Mouse (Mus musculus) lung, embryonic 15.5 days (tissue): ENCODE results near the gene Ifitm10. TPM values are rescaled to one million over a fixed set of nuclear protein-coding genes. Genes with fewer than 3 reads are reported as not detected.
"Not testable (repeated sequence)": the region's sequence is repeated elsewhere in the genome, so short reads cannot be mapped to it uniquely, and the experiment has no call there.

Experiments
- ATAC-seq: fragments of 200-750 bp; cut with Nextera tagmentation; 2 replicates; pipeline ENCODE4 v1.8.0; 2017; ENCODE audit warnings: moderate number of reproducible peaks, borderline replicate concordance; ENCODE audit not compliant: low FRiP score, low TSS enrichment; ENCODE audit errors: extremely low read depth
- H3K27ac ChIP-seq: fragments of 300-500 bp; sonication (generic); 2 replicates; pipeline ENCODE4 v1.5.1; 2015; ENCODE audit warnings: moderate library complexity, mild to moderate bottlenecking, inconsistent platforms
- H3K27me3 ChIP-seq: fragments of 300-500 bp; sonication (generic); 2 replicates; pipeline ENCODE4 v1.6.1; 2015; ENCODE audit warnings: inconsistent platforms
- H3K36me3 ChIP-seq: fragments of 300-500 bp; sonication (generic); 2 replicates; pipeline ENCODE4 v1.6.1; 2015; ENCODE audit warnings: inconsistent platforms
- H3K4me1 ChIP-seq: fragments of 300-500 bp; sonication (generic); 2 replicates; pipeline ENCODE4 v1.6.1; 2015; ENCODE audit warnings: inconsistent platforms
- H3K4me2 ChIP-seq: fragments of 300-500 bp; sonication (generic); 2 replicates; pipeline ENCODE4 v1.6.1; 2015; ENCODE audit warnings: inconsistent platforms, mild to moderate bottlenecking, moderate library complexity
- H3K4me3 ChIP-seq: fragments of 300-500 bp; sonication (generic); 2 replicates; pipeline ENCODE4 v1.5.1; 2015; ENCODE audit warnings: mild to moderate bottlenecking, inconsistent platforms
- H3K9ac ChIP-seq: fragments of 300-500 bp; sonication (generic); 2 replicates; pipeline ENCODE4 v1.6.1; 2015; ENCODE audit warnings: inconsistent platforms
- H3K9me3 ChIP-seq: fragments of 300-500 bp; sonication (generic); 2 replicates; pipeline ENCODE4 v1.6.1; 2016; ENCODE audit warnings: inconsistent platforms
- WGBS: fragments of 180-500 bp; shearing (Covaris S2); methylation state at CpG from one replicate; pipeline ENCODE4 v1.1.7; 2015; 5-methylcytosine and 5-hydroxymethylcytosine counted together
- polyA plus RNA-seq: library from polyadenylated mRNA; unstranded; fragments of >200 nt; fragmentation: Nextera tagmentation; extraction: Ambion mirVana; gene quantifications from 2 replicates; pipeline ENCODE4 v1.2.1, GENCODE M21; 2015

Gene Ifitm10
- polyA plus RNA-seq, 1 experiment from 2014 or later = 5.7 TPM

DNA sequence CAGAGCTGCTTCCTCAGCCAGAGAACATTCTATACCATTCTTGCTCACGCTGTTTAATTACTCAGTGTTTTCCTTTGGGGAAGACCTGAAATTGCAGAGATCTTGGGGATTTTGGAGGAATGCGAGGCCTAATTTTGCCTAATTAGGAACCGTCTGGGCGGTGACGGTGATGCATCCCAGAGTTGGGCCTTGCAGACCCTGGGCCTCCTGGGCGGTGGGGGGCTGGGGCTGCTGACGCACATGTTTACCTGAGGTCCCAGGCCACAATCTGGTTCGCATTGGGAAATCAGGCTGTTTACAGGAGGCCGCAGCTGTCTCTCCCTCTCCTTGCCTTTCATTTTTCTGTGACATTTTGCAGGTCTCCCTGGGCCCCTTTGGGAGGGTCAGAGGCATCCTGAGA is 40.8 kb downstream of the Ifitm10 start:
- WGBS = 78% methylated on average over 2 of the region's 9 CpGs
- H3K4me2 ChIP-seq, H3K4me1 ChIP-seq, H3K9ac ChIP-seq, H3K4me3 ChIP-seq, H3K27ac ChIP-seq, H3K36me3 ChIP-seq, H3K27me3 ChIP-seq, ATAC-seq, H3K9me3 ChIP-seq: not testable (repeated sequence)

DNA sequence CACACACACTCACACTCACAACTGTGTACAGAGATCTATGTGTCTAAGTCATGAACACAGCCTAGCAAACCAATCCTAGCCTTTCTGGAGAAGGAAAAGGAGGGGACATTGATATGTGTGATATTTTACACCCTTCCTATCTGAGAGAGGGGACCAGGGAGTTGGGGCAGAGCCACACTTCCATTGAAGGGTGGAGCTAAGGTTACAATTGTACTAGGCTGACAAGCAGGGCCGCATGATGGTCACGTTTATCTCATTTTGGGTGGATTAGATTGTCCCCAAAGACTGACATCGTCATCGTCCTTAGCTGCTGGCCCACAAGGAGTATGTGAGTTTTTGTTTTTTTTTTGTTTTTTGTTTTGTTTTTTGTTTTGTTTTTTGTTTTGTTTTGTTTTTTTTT is 42.3 kb downstream of the Ifitm10 start:
- Histone ChIP-seq H3K9ac (no peak overlapping the region), H3K4me3 (no peak overlapping the region), H3K27ac (no peak overlapping the region), H3K9me3 (no peaks in the 10 kb centered on the region), H3K4me2 (no peak overlapping the region), H3K4me1 (peaks cover 17% of the 10 kb centered on the region), H3K36me3 (no peaks in the 10 kb centered on the region), H3K27me3 (no peaks in the 10 kb centered on the region)
- no peak for ATAC-seq
- WGBS = 81% methylated on average over 4 of the region's 4 CpGs

DNA sequence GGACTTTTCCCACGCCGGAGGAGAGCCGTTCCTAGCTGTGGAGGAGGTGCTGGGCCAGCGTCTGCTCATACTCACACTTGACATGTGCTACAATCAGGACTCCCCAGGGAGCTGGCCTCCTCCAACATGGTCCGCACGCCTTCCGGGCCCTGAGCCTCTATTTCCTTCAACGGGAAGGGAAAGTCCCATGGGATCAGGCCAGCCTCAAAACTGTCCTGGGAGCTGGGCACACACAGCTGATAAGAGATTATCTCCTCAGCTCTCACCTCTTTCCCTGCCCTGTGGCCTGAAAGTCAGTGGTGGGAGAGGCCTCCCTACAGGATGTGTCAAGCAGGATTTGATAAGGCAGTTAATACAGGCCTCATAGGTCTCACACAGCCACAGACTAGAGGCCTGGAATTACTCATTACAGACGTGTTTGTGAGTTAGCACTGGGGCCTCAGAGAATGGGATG is 43.3 kb downstream of the Ifitm10 start:
- Histone ChIP-seq H3K27ac (no peak overlapping the region), H3K4me1 (peaks cover 21% of the 10 kb centered on the region), H3K4me2 (no peak overlapping the region), H3K27me3 (no peaks in the 10 kb centered on the region), H3K9ac (no peak overlapping the region), H3K4me3 (no peak overlapping the region), H3K9me3 (no peaks in the 10 kb centered on the region), H3K36me3 (no peaks in the 10 kb centered on the region)
- WGBS = 49% methylated on average over 9 of the region's 9 CpGs
- ATAC-seq = peak; percentile 36; the same call in 1 of the 2 replicates

DNA sequence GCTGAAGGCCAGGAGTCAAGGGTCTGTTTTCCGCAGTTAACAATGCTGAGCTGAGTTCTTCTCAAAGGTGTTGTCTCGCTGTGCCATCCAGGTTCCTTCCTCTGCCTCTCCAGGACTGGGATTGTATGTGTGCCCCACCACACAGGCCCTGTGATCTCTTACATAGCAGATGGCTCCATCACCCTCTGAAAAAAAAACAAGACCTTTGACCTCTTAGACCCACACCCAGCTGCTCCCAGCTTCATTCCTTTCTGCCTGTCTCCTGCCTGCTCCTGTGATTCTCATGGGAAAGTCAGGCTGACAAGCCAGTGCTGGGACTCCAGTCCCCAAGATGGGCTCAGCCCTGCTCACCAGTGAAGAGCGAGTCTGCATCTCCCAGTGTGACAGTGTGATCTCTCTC is 45.0 kb downstream of the Ifitm10 start:
- ATAC-seq = no peak
- H3K4me1 ChIP-seq = peaks cover 21% of the 10 kb centered on the region
- H3K9me3 ChIP-seq = no peaks in the 10 kb centered on the region
- 73% methylated on average over 3 of the region's 3 CpGs for WGBS
- no peak overlapping the region for H3K9ac ChIP-seq
- H3K27ac ChIP-seq = no peak overlapping the region
- H3K4me2 ChIP-seq = no peak overlapping the region
- no peaks in the 10 kb centered on the region for H3K27me3 ChIP-seq
- H3K4me3 ChIP-seq = no peak overlapping the region
- H3K36me3 ChIP-seq = no peaks in the 10 kb centered on the region

DNA sequence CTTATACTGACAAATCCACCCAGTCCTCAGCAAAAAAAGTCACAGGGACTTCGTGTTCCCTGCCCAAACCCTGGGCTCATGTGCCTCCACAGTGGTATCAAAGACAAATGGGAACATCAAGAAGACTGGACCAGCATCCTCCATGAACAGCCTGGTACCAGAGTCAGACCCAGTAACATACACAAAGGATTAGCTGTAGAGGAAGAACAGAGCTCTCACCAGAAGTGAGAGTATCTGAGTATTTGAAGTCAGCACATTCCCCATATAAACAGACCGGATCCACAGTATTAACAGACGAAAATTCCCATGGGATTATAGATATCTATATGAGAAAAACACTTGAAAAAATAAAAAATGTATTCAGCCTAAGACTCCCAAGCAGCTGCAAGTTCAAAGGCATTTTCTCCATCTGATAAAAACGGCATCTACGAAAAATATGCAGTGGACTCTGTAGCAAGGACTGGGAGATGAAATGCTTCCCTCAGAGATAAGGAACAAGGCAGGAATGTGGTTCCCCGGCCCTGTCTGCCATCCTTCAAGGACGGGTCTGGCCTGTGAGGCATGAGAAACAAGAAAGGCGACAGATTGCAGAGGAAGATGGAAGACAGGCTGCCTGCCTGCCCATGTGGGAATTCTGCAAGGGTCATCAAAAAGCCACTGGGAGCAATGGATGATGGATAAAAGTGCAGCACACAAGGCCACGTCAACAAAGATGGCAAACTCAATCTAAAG is 46.7 kb downstream of the Ifitm10 start:
- WGBS = 16% methylated on average over 9 of the region's 9 CpGs
- no peak overlapping the region for H3K9ac ChIP-seq
- peak; percentile 33; the same call in 1 of the 2 replicates for ATAC-seq

DNA sequence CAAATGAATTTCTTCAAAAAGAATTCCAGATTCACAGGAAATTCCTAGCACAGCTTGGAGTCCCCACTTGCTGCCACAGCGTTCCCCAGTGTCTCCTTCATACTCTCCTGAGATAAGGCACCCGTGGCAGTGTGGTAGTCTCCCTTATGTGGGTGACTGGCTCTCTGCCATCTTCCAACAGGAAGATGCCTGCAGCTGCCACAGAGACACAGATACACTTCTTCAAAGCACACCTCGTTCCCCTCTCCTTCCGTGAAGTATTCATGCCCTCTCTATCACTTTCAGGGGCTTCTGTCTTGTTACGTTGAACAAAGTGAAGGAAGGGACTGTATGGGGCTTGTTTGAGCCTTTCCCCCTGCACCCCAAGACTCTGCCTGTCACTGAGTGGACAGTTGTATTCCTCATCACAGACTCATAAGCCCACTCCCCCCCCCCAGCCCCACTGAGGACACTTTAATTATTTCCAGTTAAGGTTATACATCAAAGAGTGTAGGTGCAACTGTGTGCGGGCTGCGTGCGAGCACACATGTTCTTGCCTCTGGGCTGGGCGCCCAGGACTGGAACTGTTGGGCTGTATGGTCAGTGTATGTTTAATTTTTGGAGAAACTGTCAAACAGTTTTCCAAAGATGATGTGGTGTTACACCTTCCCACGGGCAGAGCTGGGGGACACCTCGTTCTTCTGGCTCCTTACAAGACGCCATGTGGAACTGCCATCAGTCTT is 50.0 kb downstream of the Ifitm10 start:
- 51% methylated on average over 12 of the region's 12 CpGs for WGBS
- Histone ChIP-seq H3K4me2 (no peak overlapping the region), H3K9ac (no peak overlapping the region), H3K9me3 (no peaks in the 10 kb centered on the region), H3K27me3 (no peaks in the 10 kb centered on the region), H3K4me3 (no peak overlapping the region), H3K27ac (peak overlapping the region; percentile 33; the same call in 1 of the 2 replicates), H3K4me1 (peaks cover 22% of the 10 kb centered on the region), H3K36me3 (no peaks in the 10 kb centered on the region)
- ATAC-seq = no peak

More for the DNA sequence above, 46.7 kb downstream of the Ifitm10 start:
- Histone ChIP-seq H3K4me2 (no peak overlapping the region), H3K36me3 (no peaks in the 10 kb centered on the region), H3K27ac (peak overlapping the region; percentile 76), H3K4me1 (peaks cover 22% of the 10 kb centered on the region), H3K27me3 (no peaks in the 10 kb centered on the region), H3K9me3 (no peaks in the 10 kb centered on the region), H3K4me3 (no peak overlapping the region)

DNA sequence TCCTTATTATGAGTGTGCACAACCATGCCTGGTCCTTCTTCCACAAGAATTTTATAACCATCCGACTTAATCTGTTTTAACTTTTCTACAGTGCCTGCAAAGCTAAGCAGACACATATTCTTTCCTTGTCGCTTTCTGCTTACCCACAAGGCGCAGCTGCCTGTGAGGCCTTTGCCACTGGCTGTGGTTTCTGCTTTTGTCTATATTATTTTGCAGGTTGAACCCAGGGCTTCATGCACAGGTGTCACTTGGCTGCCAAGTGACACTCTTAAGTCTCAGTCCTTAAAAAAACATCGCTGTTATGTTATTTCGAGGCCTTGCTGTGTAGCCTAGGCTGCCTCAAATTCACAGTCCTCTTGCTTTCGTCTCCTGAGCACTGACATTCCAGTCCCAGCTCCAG is 50.9 kb downstream of the Ifitm10 start:
- Histone ChIP-seq H3K4me2 (no peak overlapping the region), H3K27ac (no peak overlapping the region), H3K9me3 (no peaks in the 10 kb centered on the region), H3K27me3 (no peaks in the 10 kb centered on the region), H3K36me3 (no peaks in the 10 kb centered on the region), H3K9ac (no peak overlapping the region), H3K4me1 (peaks cover 22% of the 10 kb centered on the region), H3K4me3 (no peak overlapping the region)
- no peak for ATAC-seq
- WGBS = 79% methylated on average over 6 of the region's 6 CpGs

DNA sequence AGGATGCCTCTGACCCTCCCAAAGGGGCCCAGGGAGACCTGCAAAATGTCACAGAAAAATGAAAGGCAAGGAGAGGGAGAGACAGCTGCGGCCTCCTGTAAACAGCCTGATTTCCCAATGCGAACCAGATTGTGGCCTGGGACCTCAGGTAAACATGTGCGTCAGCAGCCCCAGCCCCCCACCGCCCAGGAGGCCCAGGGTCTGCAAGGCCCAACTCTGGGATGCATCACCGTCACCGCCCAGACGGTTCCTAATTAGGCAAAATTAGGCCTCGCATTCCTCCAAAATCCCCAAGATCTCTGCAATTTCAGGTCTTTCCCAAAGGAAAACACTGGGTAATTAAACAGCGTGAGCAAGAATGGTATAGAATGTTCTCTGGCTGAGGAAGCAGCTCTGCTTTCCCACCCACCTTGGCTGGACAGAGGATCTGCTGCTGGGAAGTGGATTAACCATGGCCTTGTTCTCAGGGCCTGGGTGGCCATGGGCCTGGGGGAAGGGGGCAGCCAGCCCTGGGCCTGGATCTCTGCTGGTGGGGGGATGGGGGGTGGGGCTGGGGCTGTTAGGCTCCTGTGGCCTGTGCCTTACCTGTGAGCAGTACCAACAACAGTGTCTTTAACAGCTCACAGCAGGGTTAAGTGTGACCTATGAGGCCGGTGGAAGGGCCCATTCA is 51.8 kb downstream of the Ifitm10 start:
- H3K36me3 ChIP-seq, H3K27ac ChIP-seq, H3K9me3 ChIP-seq, H3K27me3 ChIP-seq, H3K4me2 ChIP-seq, ATAC-seq, H3K4me3 ChIP-seq, H3K9ac ChIP-seq: not testable (repeated sequence)
- H3K4me1 ChIP-seq = peaks cover 20% of the 10 kb centered on the region
- WGBS = 66% methylated on average over 6 of the region's 10 CpGs

DNA sequence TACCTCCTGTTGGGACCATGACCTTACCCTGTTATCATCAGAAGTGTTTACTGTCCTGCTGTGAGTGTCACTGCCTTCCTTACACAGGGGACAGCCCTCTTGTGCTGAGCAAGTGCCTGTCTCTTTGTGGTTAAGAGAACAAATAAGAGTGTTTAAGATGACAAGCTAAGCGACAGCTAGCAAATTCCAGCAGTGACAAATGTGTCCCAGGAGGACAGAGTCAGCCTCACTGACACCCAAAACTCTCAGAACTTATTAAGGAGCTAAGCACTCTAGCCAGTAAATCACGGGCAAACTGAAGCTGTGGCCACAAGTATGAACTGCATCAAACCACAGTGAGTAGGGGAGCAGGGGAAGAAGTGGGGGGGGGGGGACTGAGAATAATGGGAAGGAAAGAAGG is 52.6 kb downstream of the Ifitm10 start:
- Histone ChIP-seq H3K9me3 (no peaks in the 10 kb centered on the region), H3K4me3 (no peak overlapping the region), H3K27ac (no peak overlapping the region), H3K27me3 (no peaks in the 10 kb centered on the region), H3K4me2 (no peak overlapping the region), H3K36me3 (no peaks in the 10 kb centered on the region), H3K4me1 (peaks cover 13% of the 10 kb centered on the region), H3K9ac (no peak overlapping the region)
- 19% methylated on average over 2 of the region's 2 CpGs for WGBS
- no peak for ATAC-seq

DNA sequence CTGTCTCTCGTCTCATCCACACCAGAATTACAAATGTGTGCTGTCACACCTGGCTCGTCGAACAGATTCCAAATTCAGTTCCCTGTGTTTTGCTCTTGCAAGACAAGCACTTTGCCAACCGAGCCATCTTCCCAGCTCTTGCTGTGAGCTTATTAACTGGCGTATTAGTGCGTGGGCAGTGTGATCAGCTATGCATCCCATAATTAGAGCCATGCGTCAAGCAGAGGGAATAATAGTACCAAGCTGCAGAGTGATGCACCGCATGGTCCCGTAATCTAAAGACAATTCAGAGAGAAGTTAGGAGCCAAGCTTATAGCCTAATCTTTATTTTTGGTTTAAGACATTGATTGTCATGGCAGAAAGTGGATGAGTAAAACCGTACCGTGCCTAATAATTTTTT is 54.4 kb downstream of the Ifitm10 start:
- WGBS = 87% methylated on average over 11 of the region's 11 CpGs

DNA sequence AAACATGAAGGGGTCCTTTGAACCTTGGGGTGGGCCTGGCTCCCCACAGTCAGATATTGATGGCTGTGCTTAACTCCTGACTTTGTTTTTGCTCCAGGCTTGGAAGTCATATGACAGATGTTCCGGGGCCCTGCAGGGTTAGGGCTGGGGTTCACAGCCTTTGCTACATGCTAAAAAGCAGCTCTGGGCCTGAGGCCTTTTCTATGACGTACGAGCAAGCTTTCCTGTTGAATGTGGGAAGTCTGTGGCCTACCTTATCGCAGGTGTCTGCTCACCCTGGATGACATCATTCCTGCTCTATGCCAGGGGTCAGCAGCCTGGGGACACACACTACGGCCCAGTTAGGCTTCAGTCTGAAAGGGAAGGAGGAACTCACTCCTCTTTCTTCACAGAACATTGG is 56.3 kb downstream of the Ifitm10 start:
- 60% methylated on average over 5 of the region's 5 CpGs for WGBS
- Histone ChIP-seq H3K27ac (no peak overlapping the region), H3K4me2 (no peak overlapping the region), H3K27me3 (no peaks in the 10 kb centered on the region), H3K9me3 (no peaks in the 10 kb centered on the region), H3K4me3 (no peak overlapping the region), H3K9ac (no peak overlapping the region), H3K4me1 (peaks cover 7% of the 10 kb centered on the region), H3K36me3 (no peaks in the 10 kb centered on the region)
- no peak for ATAC-seq

More for the DNA sequence above, 54.4 kb downstream of the Ifitm10 start:
- H3K4me2 ChIP-seq = no peak overlapping the region
- no peaks in the 10 kb centered on the region for H3K36me3 ChIP-seq
- H3K9ac ChIP-seq = no peak overlapping the region
- H3K27me3 ChIP-seq = no peaks in the 10 kb centered on the region
- no peak for ATAC-seq
- no peaks in the 10 kb centered on the region for H3K9me3 ChIP-seq
- H3K27ac ChIP-seq = no peak overlapping the region
- peaks cover 12% of the 10 kb centered on the region for H3K4me1 ChIP-seq
- H3K4me3 ChIP-seq = no peak overlapping the region

DNA sequence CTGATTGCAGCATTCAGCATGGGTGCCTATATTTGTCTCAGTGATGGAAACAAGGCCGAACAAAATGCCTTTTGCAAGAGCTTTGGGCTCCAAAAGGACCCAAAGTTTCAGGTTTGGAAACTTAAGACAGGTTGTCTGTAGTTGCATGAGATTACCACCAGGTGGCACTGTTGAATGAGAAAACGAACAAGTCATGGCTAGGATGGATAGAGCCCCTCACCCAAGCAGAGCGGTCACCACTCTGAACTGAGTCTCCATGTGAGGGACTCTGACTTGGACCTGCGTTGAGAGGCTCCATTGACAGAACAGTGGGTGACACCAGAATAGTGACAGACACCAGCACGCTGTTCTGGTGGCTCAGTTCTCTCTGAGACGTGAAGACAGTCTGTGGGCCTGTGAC is 57.0 kb downstream of the Ifitm10 start:
- H3K27me3 ChIP-seq = no peaks in the 10 kb centered on the region
- H3K9me3 ChIP-seq = no peaks in the 10 kb centered on the region
- 25% methylated on average over 6 of the region's 6 CpGs for WGBS
- peaks cover 7% of the 10 kb centered on the region for H3K4me1 ChIP-seq
- no peak overlapping the region for H3K4me3 ChIP-seq
- ATAC-seq = peak; percentile 37; the same call in 1 of the 2 replicates
- H3K9ac ChIP-seq = no peak overlapping the region
- H3K4me2 ChIP-seq = no peak overlapping the region
- no peaks in the 10 kb centered on the region for H3K36me3 ChIP-seq
- no peak overlapping the region for H3K27ac ChIP-seq
